Comparison of ENCODE assay signal across 11 mouse cellular contexts in genomic region chr5:148508901-148509604, GRCm38 (mm10). TPM values are rescaled to one million over a fixed set of nuclear protein-coding genes. Genes with fewer than 3 reads are reported as not detected.
DNase-seq lines count a peak whose midpoint lies in the region.
"Had no signal": no experiment of that assay in that cellular context is flagged by ENCODE, and none has a peak within 500 bp of the region (broad histone marks: within the 10 kb centered on the region; RNA-seq: fewer than 3 reads in every experiment).

No protein-coding gene starts in this region.

- 0 out of 2 replicates have a peak overlapping the region, but pooled peaks have one; percentile 34 for H3K27ac ChIP-seq in brown adipose tissue, adult 24 weeks (replicated peaks; ENCODE audit: low read depth, low read length)

- no peak overlapping the region for H3K4me3 ChIP-seq in brown adipose tissue, adult 24 weeks (ENCODE audit: insufficient read depth, low read depth, low read length)

- peak; percentile 22 to 44 for DNase-seq in heart, postnatal 36 days
- DNase-seq in heart, postnatal 14 days, result no peak
- peak; percentile 76 to 81 for DNase-seq in lung, adult 18-20 months
- DNase-seq in spleen, postnatal 10 days (ENCODE audit: low spot score in 2 of 2), result peak; percentile 14 to 63
- no peak for DNase-seq in thymus, postnatal 25 days
- DNase-seq in Muller cell, postnatal 12 days (ENCODE audit: inconsistent ontology term), result no peak
- DNase-seq in gastrocnemius, postnatal 10 days, result no peak
- DNase-seq: cerebellum, adult 8-10 months; kidney, adult 11 months; right cerebral cortex, postnatal 4 days had no signal

- intact Hi-C loops in heart, postnatal 36 days (cut with DNase I), result no loop called here
- intact Hi-C loops in heart, postnatal 14 days (cut with DNase I), result no loop called here

- peaks cover 13% of the 10 kb centered on the region for H3K4me1 ChIP-seq in brown adipose tissue, adult 24 weeks (ENCODE audit: control insufficient read depth, insufficient read depth, insufficient read length, low read length)

RNA-seq across cellular contexts. Expression of gene Ubl3, which starts 43.5 kb away (rescaled TPM):
- 10 to 100 TPM; 90.7 to 96.1 TPM for total RNA-seq in heart, postnatal 36 days (2021)
- total RNA-seq in heart, postnatal 14 days (2021), result 10 to 100 TPM; 84.6 to 95.6 TPM
- polyA plus RNA-seq in brown adipose tissue, adult 24 weeks (2012; ENCODE audit: insufficient read depth, insufficient read length, missing spikeins), result 101 and 104 TPM in 2 replicates
- 10 to 100 TPM; 81.3 to 82.0 TPM for total RNA-seq in gastrocnemius, postnatal 10 days (2021)

Comparison
In these comparisons a context has a peak if more than half of its experiments do, and no peak if none do; other contexts are left out.
1. DNase-seq: peak in heart, postnatal 36 days (2 of 2), lung, adult 18-20 months (2 of 2) and spleen, postnatal 10 days (2 of 2); none in heart, postnatal 14 days (0 of 2), thymus, postnatal 25 days (single experiment), Muller cell, postnatal 12 days (single experiment) and gastrocnemius, postnatal 10 days (single experiment).